Comparison of ENCODE assay signal across 17 mouse cellular contexts in genomic region chr6:29901450-29901849, GRCm38 (mm10). TPM values are rescaled to one million over a fixed set of nuclear protein-coding genes. Genes with fewer than 3 reads are reported as not detected.
"Had no signal": no experiment of that assay in that cellular context is flagged by ENCODE, and none has a peak within 500 bp of the region (broad histone marks: within the 10 kb centered on the region; RNA-seq: fewer than 3 reads in every experiment).

No protein-coding gene starts in this region.

- H3K9me3 ChIP-seq: neural tube, embryonic 12.5 days; neural tube, embryonic 13.5 days; neural tube, embryonic 15.5 days; stomach, embryonic 15.5 days had no signal

- H3K27me3 ChIP-seq: neural tube, embryonic 12.5 days; neural tube, embryonic 13.5 days; neural tube, embryonic 15.5 days; stomach, embryonic 15.5 days had no signal

- H3K27ac ChIP-seq: neural tube, embryonic 12.5 days; neural tube, embryonic 13.5 days; neural tube, embryonic 15.5 days; stomach, embryonic 15.5 days had no signal

- H3K9ac ChIP-seq: neural tube, embryonic 12.5 days; neural tube, embryonic 13.5 days; neural tube, embryonic 15.5 days; stomach, embryonic 15.5 days had no signal

- H3K4me2 ChIP-seq: neural tube, embryonic 12.5 days; neural tube, embryonic 13.5 days; neural tube, embryonic 15.5 days; stomach, embryonic 15.5 days had no signal

- H3K4me1 ChIP-seq: neural tube, embryonic 12.5 days; neural tube, embryonic 15.5 days; stomach, embryonic 15.5 days had no signal

- DNase-seq: retina, postnatal 1 day; right cerebral cortex, adult 18-20 months; right cerebral cortex, postnatal 14 days; right cerebral cortex, postnatal 25 days; right cerebral cortex, postnatal 4 days; spleen, adult 18-20 months; thymus, adult 18-20 months; thymus, adult 2 months; thymus, postnatal 14 days; thymus, postnatal 25 days; thymus, postnatal 36 days; thymus, postnatal 4 days had no signal

- H3K4me3 ChIP-seq: neural tube, embryonic 12.5 days; neural tube, embryonic 13.5 days; neural tube, embryonic 15.5 days; stomach, embryonic 15.5 days had no signal

RNA-seq across cellular contexts. Expression of gene Strip2, which starts 15.4 kb away (rescaled TPM):
- total RNA-seq: neutrophil, adult 5-6 weeks had no signal
